Mouse (Mus musculus) testis, adult 2 months (tissue): ENCODE measurements around the gene Mark2.

Experiments
- CTCF ChIP-seq: fragments of 200-500 bp; IDR thresholded peaks from 2 replicates; pipeline ENCODE4 v1.5.1; 2012; ENCODE audit warnings: low read depth, mild to moderate bottlenecking, inconsistent platforms, low read length, moderate library complexity; ENCODE audit not compliant: control insufficient read depth, insufficient read depth, insufficient replicate concordance
- POLR2A ChIP-seq: fragments of 200-500 bp; IDR thresholded peaks from 2 replicates; pipeline ENCODE4 v1.6.1; 2012; ENCODE audit warnings: low read depth, mild to moderate bottlenecking, inconsistent platforms, low read length, moderate library complexity; ENCODE audit not compliant: control insufficient read depth

DNA sequence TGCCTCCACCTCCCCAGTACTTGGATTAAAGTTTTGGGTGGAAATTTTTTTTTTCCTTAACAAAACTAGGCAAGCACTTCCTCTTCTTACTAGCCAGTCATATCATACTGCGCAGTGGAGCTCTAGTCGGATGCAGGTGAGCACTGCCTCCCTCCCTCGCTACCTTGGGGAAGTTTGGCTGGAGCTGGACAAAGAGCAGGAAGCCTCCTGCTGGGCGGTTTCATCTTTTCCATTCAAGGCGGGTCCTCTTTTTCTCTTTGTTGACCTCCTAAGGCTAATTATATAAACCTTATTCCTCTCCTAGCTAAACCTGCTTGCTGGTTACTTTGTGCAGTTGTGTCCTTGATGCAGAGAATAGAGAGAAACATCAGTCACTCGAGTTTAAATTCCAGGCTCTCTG is 12.0 kb upstream of the Mark2 start:
- no peak for TF ChIP-seq POLR2A
- no peak for TF ChIP-seq CTCF
